Mouse (Mus musculus): Measurements from ENCODE around the gene Arf5. TPM values are rescaled to one million over a fixed set of nuclear protein-coding genes. Genes with fewer than 3 reads are reported as not detected.

The Arf5 gene
- polyA plus RNA-seq, 1 experiment: 521 TPM

DNA sequence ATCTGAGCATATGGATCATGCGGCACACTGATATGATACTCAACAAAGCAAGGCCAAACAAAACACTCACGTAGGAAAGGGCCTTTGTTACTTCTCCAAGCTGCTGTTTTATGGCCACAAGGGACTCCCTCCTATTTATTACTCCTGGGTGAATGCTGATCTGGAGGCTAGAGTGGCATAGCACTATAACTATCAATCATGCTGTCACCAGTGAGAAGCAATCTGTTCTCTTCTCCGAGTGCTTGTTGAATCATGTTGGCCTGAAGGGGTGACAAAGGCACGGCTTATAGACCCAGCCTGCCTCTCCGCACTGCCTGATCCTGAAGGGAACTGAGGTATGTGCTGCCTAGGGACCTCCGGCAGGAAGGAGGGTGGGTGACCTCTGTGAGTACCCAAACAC is 41.3 kb downstream of the Arf5 start:
- TF ChIP-seq GATA1 (IDR thresholded peaks at IDR 0.05; ENCODE audit: low read length): no peak

GRCm38 (mm10) chr6:28470017-28470602 is 46.8 kb downstream of the Arf5 start:
- TF ChIP-seq GATA1 (IDR thresholded peaks at IDR 0.05; ENCODE audit: low read length): no peak

GRCm38 (mm10) chr6:28470621-28471020 is 47.3 kb downstream of the Arf5 start:
- TF ChIP-seq GATA1 (IDR thresholded peaks at IDR 0.05; ENCODE audit: low read length): no peak

- TF ChIP-seq GATA1 (IDR thresholded peaks at IDR 0.05; ENCODE audit: low read length): no peak
Measured at GRCm38 (mm10) chr6:28471284-28472035, 48.1 kb downstream of the Arf5 start.

GRCm38 (mm10) chr6:28474211-28474610 is 50.9 kb downstream of the Arf5 start:
- no peak for TF ChIP-seq GATA1 (IDR thresholded peaks at IDR 0.05; ENCODE audit: low read length)

- TF ChIP-seq GATA1 (IDR thresholded peaks at IDR 0.05; ENCODE audit: low read length): no peak
Measured at GRCm38 (mm10) chr6:28474839-28475238, 51.5 kb downstream of the Arf5 start, which contains the start of gene Snd1. TSS of gene Snd1 (plus strand) at chr6:28475139.

Other genes starting within 250 kb of the Arf5 start
- 67.3 and 89.7 TPM in 2 replicates for gene Zfp800, start 25.6 kb upstream of the Arf5 start, polyA plus RNA-seq (2012)
- not detected in 2 replicates for gene Fscn3, start 4.2 kb downstream of the Arf5 start, polyA plus RNA-seq (2012)
- 6.6 and 6.8 TPM in 2 replicates for gene Gcc1, start 4.8 kb downstream of the Arf5 start, polyA plus RNA-seq (2012)
- not detected in 2 replicates for gene Pax4, start 25.8 kb downstream of the Arf5 start, polyA plus RNA-seq (2012)
- 82.6 and 100 TPM in 2 replicates for gene Snd1, start 51.6 kb downstream of the Arf5 start, polyA plus RNA-seq (2012)

Measured in G1E-ER4 (cell line).